Mouse (Mus musculus): ENCODE data around the gene Vmn1r42. TPM values are rescaled to one million over a fixed set of nuclear protein-coding genes. Genes with fewer than 3 reads are reported as not detected.
"Not testable (repeated sequence)": the region's sequence is repeated elsewhere in the genome, so short reads cannot be mapped to it uniquely, and the experiment has no call there.

Vmn1r42 gene
- polyA plus RNA-seq (2014; fragmentation: Nextera tagmentation; extraction: Ambion mirVana): not detected in 2 replicates

GRCm38 (mm10) chr6:89876313-89876712 lies at the start of gene Vmn1r42, which contains the start of gene Vmn1r43:
TSS of gene Vmn1r42 (minus strand) at chr6:89876413.
TSS of gene Vmn1r43 (minus strand) at chr6:89876413.
- DNase-seq (ENCODE audit: low spot score); H3K9ac ChIP-seq; H3K9me3 ChIP-seq (ENCODE audit: control insufficient read depth, low read length); H3K27me3 ChIP-seq (ENCODE audit: control insufficient read depth, insufficient read depth, low read length); H3K27ac ChIP-seq; H3K4me2 ChIP-seq (replicated peaks); H3K36me3 ChIP-seq (replicated peaks; ENCODE audit: control insufficient read depth, insufficient read depth); H3K4me1 ChIP-seq (replicated peaks; ENCODE audit: control insufficient read depth, insufficient read depth, low read length); H3K4me3 ChIP-seq (replicated peaks; ENCODE audit: low read length); ATAC-seq (ENCODE audit: low FRiP score): not testable (repeated sequence)
- WGBS: 82% methylated on average over 3 of the region's 3 CpGs

- Histone ChIP-seq H3K36me3 (replicated peaks; ENCODE audit: control insufficient read depth, insufficient read depth) (no peaks in the 10 kb centered on the region), H3K9me3 (ENCODE audit: control insufficient read depth, low read length) (peaks cover 5% of the 10 kb centered on the region; the same call in 1 of the 2 replicates), H3K9ac (no peak overlapping the region), H3K4me2 (replicated peaks) (no peak overlapping the region), H3K27ac (no peak overlapping the region), H3K4me3 (replicated peaks; ENCODE audit: low read length) (no peak overlapping the region), H3K27me3 (ENCODE audit: control insufficient read depth, insufficient read depth, low read length) (no peaks in the 10 kb centered on the region), H3K4me1 (replicated peaks; ENCODE audit: control insufficient read depth, insufficient read depth, low read length) (no peaks in the 10 kb centered on the region)
- ATAC-seq (ENCODE audit: low FRiP score) (no peak), DNase-seq (ENCODE audit: low spot score) (no peak)
- WGBS: 52% methylated on average over 2 of the region's 2 CpGs
Measured at GRCm38 (mm10) chr6:89883812-89884211, 7.6 kb upstream of the Vmn1r42 start.

- ATAC-seq (ENCODE audit: low FRiP score) (no peak), DNase-seq (ENCODE audit: low spot score) (no peak)
- no peak within 1 kb of the TSS for H3K4me3 ChIP-seq (replicated peaks; ENCODE audit: low read length)
- no peak within 1 kb of the TSS for H3K27ac ChIP-seq
- H3K27me3 ChIP-seq (ENCODE audit: control insufficient read depth, insufficient read depth, low read length): no peaks in the 10 kb centered on the region
- no peaks in the 10 kb centered on the region for H3K4me1 ChIP-seq (replicated peaks; ENCODE audit: control insufficient read depth, insufficient read depth, low read length)
- H3K4me2 ChIP-seq (replicated peaks): no peak within 1 kb of the TSS
- no peak within 1 kb of the TSS for H3K9ac ChIP-seq
- peaks cover 5% of the 10 kb centered on the region; the same call in 1 of the 2 replicates for H3K9me3 ChIP-seq (ENCODE audit: control insufficient read depth, low read length)
- 85% methylated on average over 1 of the region's 1 CpGs for WGBS
- H3K36me3 ChIP-seq (replicated peaks; ENCODE audit: control insufficient read depth, insufficient read depth): no peaks in the 10 kb centered on the region
Measured at GRCm38 (mm10) chr6:89883360-89883759, 7.1 kb upstream of the Vmn1r42 start, which contains the start of gene Vmn1r44. TSS of gene Vmn1r44 (plus strand) at chr6:89883660.

DNA sequence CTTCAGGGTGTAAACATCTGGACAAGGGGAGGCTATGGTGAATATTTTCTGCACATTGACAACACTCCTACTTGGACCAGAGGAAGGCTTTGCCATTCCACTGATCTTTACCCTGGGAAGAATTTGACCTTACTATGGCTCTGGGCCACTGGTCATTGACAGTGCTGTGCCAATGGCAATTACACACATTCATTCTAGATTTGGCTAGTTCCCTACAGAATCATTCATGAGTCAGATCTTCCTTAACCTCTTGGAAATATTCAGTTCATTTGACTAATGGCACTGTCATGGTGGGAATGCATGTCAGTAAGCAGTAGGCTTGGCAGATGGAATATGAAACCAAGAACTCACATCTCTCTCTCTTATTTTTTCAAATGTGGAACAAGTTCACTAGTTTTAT lies 4.7 kb upstream of the Vmn1r42 start:
- Histone ChIP-seq H3K4me3 (replicated peaks; ENCODE audit: low read length) (no peak overlapping the region), H3K27ac (no peak overlapping the region), H3K4me2 (replicated peaks) (no peak overlapping the region), H3K4me1 (replicated peaks; ENCODE audit: control insufficient read depth, insufficient read depth, low read length) (no peaks in the 10 kb centered on the region), H3K9ac (no peak overlapping the region), H3K36me3 (replicated peaks; ENCODE audit: control insufficient read depth, insufficient read depth) (no peaks in the 10 kb centered on the region), H3K27me3 (ENCODE audit: control insufficient read depth, insufficient read depth, low read length) (no peaks in the 10 kb centered on the region), H3K9me3 (ENCODE audit: control insufficient read depth, low read length) (peaks cover 9% of the 10 kb centered on the region)
- DNase-seq (ENCODE audit: low spot score) (no peak), ATAC-seq (ENCODE audit: low FRiP score) (no peak)

- Histone ChIP-seq H3K4me1 (replicated peaks; ENCODE audit: control insufficient read depth, insufficient read depth, low read length) (no peaks in the 10 kb centered on the region), H3K9me3 (ENCODE audit: control insufficient read depth, low read length) (peaks cover 9% of the 10 kb centered on the region), H3K9ac (no peak overlapping the region), H3K27ac (no peak overlapping the region), H3K36me3 (replicated peaks; ENCODE audit: control insufficient read depth, insufficient read depth) (no peaks in the 10 kb centered on the region), H3K27me3 (ENCODE audit: control insufficient read depth, insufficient read depth, low read length) (no peaks in the 10 kb centered on the region), H3K4me2 (replicated peaks) (no peak overlapping the region), H3K4me3 (replicated peaks; ENCODE audit: low read length) (no peak overlapping the region)
- DNase-seq (ENCODE audit: low spot score): no peak
- no peak for ATAC-seq (ENCODE audit: low FRiP score)
- WGBS: 81% methylated on average over 2 of the region's 2 CpGs
Measured at GRCm38 (mm10) chr6:89876963-89877362, 750 bp upstream of the Vmn1r42 start.

DNA sequence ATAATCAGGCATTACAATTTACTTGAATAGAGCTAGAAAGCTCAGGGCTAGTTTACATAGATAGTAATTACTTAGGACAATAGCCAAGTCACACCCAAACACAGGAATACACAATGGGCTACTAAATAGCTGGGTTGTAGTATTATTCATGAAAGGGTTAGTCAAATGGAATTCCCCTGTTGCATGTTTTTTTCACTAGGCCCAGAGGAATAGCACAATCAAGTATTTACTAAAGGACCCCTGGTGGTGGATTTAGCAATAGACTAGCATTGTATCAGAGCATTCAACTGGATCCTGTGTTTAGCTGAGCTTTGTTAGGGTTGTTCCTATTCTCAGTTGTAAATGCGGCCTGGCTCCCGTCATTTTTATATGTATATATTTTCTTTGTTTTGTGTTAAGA lies 8.2 kb downstream of the Vmn1r42 start:
- no peak overlapping the region for H3K9ac ChIP-seq
- peaks cover 35% of the 10 kb centered on the region for H3K9me3 ChIP-seq (ENCODE audit: control insufficient read depth, low read length)
- H3K4me2 ChIP-seq (replicated peaks): no peak overlapping the region
- DNase-seq (ENCODE audit: low spot score) (no peak), ATAC-seq (ENCODE audit: low FRiP score) (no peak)
- no peak overlapping the region for H3K27ac ChIP-seq
- 91% methylated on average over 2 of the region's 2 CpGs for WGBS
- no peak overlapping the region for H3K4me3 ChIP-seq (replicated peaks; ENCODE audit: low read length)
- H3K4me1 ChIP-seq (replicated peaks; ENCODE audit: control insufficient read depth, insufficient read depth, low read length): no peaks in the 10 kb centered on the region
- H3K27me3 ChIP-seq (ENCODE audit: control insufficient read depth, insufficient read depth, low read length): no peaks in the 10 kb centered on the region
- no peaks in the 10 kb centered on the region for H3K36me3 ChIP-seq (replicated peaks; ENCODE audit: control insufficient read depth, insufficient read depth)

DNA sequence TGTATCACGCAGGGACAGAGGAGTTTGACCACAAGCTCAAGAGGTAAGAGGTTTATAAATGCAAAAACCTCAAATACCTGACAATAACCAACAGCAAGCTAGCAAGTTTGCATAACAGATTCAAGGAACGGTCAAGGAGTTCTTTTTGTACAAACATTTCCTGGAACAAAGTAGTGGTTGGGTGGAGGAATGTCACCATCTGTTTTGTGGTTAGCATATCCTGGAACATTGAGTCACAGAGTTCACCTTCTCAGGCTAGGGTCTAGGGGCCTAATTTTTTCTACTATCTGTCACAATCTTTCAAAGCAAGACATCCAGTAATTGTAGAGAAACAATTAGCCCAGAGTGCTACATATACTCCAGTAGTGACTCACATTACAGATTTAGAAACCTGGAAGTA lies 8.9 kb downstream of the Vmn1r42 start:
- Histone ChIP-seq H3K27ac (no peak overlapping the region), H3K36me3 (replicated peaks; ENCODE audit: control insufficient read depth, insufficient read depth) (no peaks in the 10 kb centered on the region), H3K4me1 (replicated peaks; ENCODE audit: control insufficient read depth, insufficient read depth, low read length) (no peaks in the 10 kb centered on the region), H3K9me3 (ENCODE audit: control insufficient read depth, low read length) (peaks cover 40% of the 10 kb centered on the region), H3K4me2 (replicated peaks) (no peak overlapping the region), H3K27me3 (ENCODE audit: control insufficient read depth, insufficient read depth, low read length) (no peaks in the 10 kb centered on the region), H3K9ac (no peak overlapping the region), H3K4me3 (replicated peaks; ENCODE audit: low read length) (no peak overlapping the region)
- WGBS: 93% methylated on average over 2 of the region's 2 CpGs
- DNase-seq (ENCODE audit: low spot score) (no peak), ATAC-seq (ENCODE audit: low FRiP score) (no peak)

GRCm38 (mm10) chr6:89863792-89864191 lies 12.4 kb downstream of the Vmn1r42 start:
- Histone ChIP-seq H3K9me3 (ENCODE audit: control insufficient read depth, low read length) (peaks cover 44% of the 10 kb centered on the region), H3K4me2 (replicated peaks) (no peak overlapping the region), H3K27ac (no peak overlapping the region), H3K27me3 (ENCODE audit: control insufficient read depth, insufficient read depth, low read length) (no peaks in the 10 kb centered on the region), H3K4me3 (replicated peaks; ENCODE audit: low read length) (no peak overlapping the region), H3K4me1 (replicated peaks; ENCODE audit: control insufficient read depth, insufficient read depth, low read length) (no peaks in the 10 kb centered on the region), H3K9ac (no peak overlapping the region), H3K36me3 (replicated peaks; ENCODE audit: control insufficient read depth, insufficient read depth) (no peaks in the 10 kb centered on the region)
- 77% methylated on average over 4 of the region's 4 CpGs for WGBS
- DNase-seq (ENCODE audit: low spot score) (no peak), ATAC-seq (ENCODE audit: low FRiP score) (no peak)

- Histone ChIP-seq H3K4me1 (replicated peaks; ENCODE audit: control insufficient read depth, insufficient read depth, low read length) (no peaks in the 10 kb centered on the region), H3K27ac (no peak overlapping the region), H3K4me3 (replicated peaks; ENCODE audit: low read length) (no peak overlapping the region), H3K27me3 (ENCODE audit: control insufficient read depth, insufficient read depth, low read length) (no peaks in the 10 kb centered on the region), H3K36me3 (replicated peaks; ENCODE audit: control insufficient read depth, insufficient read depth) (no peaks in the 10 kb centered on the region), H3K9ac (no peak overlapping the region), H3K9me3 (ENCODE audit: control insufficient read depth, low read length) (peaks cover 24% of the 10 kb centered on the region), H3K4me2 (replicated peaks) (no peak overlapping the region)
- DNase-seq (ENCODE audit: low spot score) (no peak), ATAC-seq (ENCODE audit: low FRiP score) (no peak)
- 91% methylated on average over 2 of the region's 2 CpGs for WGBS
Measured at GRCm38 (mm10) chr6:89859839-89860238, 16.4 kb downstream of the Vmn1r42 start.

DNA sequence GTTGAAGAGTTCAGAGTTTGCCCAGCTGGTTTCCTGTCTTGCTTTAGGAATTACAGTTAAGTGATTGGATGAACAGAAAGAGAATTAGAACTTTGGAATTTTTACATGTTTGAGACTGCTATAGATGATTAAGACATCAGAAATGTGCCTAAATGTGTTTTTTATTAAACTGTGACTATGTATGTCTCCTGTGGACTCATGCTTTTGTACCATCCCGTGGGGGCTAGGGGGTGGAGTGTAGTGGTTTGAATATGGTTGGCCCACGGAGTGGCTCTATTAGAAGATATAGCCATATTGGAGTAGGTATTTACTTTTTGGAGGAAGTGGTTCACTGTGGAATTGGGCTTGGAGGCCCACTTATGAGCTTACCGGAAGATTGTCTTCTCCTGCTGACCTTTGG lies 18.7 kb downstream of the Vmn1r42 start:
- WGBS: 79% methylated on average over 3 of the region's 3 CpGs
- no peaks in the 10 kb centered on the region for H3K4me1 ChIP-seq (replicated peaks; ENCODE audit: control insufficient read depth, insufficient read depth, low read length)
- H3K27me3 ChIP-seq (ENCODE audit: control insufficient read depth, insufficient read depth, low read length): no peaks in the 10 kb centered on the region
- H3K27ac ChIP-seq: no peak overlapping the region
- H3K4me2 ChIP-seq (replicated peaks): no peak overlapping the region
- H3K4me3 ChIP-seq (replicated peaks; ENCODE audit: low read length): no peak overlapping the region
- no peak for DNase-seq (ENCODE audit: low spot score)
- ATAC-seq (ENCODE audit: low FRiP score): no peak
- no peak overlapping the region for H3K9ac ChIP-seq
- H3K36me3 ChIP-seq (replicated peaks; ENCODE audit: control insufficient read depth, insufficient read depth): no peaks in the 10 kb centered on the region
- peaks cover 4% of the 10 kb centered on the region; the same call in 1 of the 2 replicates for H3K9me3 ChIP-seq (ENCODE audit: control insufficient read depth, low read length)
